Mouse (Mus musculus): ENCODE measurements at regions not wholly inside any gene's neighbourhood (a gene's known extent, or its start where the extent isn't known, plus 50 kb on each side); places are given as distances from the start of the nearest gene placed in this dataset.

- intact Hi-C loops (cut with DNase I): no loop called here
These were observed 148.3 kb upstream of the Nectin1 start for GRCm38 (mm10) chr9:43595461-43595860.

DNA sequence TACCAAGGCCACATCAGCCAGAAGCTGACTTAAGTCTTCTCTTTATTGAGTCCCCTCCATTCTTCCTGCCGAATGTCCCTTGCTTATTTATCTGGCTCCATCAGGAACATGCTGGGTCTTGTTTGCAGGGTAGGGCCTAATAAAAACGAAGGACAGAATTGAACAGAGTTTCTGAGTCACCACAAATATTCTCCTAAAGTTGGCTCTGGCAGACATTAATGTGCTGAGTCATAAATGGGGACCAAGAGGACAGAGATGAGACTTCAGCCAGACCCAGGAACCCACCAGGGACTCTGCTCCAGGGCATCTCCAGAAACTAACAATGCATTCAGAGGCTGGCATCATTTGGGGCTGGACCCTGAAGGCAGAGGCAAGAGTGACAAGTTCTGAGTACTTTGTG lies 143.4 kb upstream of the Nectin1 start:
- intact Hi-C loops (cut with DNase I): no loop called here

GRCm38 (mm10) chr9:43617632-43618031 lies 126.2 kb upstream of the Nectin1 start:
- intact Hi-C loops (cut with DNase I): no loop called here

GRCm38 (mm10) chr9:43627558-43627957 lies 116.2 kb upstream of the Nectin1 start:
- intact Hi-C loops (cut with DNase I): no loop called here

DNA sequence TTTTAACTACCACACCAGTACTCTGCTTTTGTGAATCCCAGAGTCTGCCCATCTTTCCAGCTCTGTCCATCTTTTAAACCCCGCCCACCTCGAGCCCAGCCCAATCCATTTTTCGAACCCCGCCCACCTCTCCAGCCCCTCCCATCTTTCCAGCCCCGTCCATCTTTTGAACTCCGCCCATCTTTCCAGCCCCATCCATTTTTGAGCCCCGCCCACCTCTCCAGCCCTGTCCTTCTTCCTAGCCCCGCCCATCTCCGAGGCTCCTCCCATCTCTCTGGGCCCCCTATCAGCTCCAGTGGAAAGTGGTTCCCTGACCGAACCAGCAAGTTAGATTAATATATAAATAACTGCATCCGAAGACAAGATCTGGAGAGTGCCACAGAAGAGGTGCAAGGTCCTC lies 115.0 kb upstream of the Nectin1 start:
- intact Hi-C loops (cut with DNase I): no loop called here

DNA sequence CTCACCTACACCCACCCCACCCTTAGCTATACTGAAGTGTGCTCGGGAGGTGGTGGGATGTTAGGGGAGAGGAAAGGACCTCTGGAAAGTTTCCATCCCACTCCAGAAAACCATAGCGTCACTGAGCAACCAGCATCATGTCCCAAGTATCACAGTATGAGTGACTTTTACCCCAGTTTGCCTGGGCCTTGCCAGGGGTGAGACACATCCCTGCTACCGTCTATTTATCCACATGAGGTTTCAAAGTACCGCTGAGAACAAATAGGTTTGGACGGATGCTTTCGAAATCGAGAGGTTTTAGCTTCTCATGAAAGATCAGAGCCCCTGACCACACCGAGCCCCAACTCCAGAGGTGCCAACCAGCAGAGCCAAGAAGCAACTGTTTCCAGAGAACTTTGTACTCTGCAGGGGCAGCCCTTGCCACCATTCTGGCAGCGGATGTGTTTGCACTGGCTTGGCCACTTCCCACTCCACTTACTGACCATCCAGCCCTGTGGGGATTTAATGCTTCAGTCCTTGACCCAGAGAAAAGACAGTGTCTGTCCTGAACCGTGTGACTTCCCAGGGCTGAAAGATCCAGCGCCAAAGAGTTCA lies 107.3 kb upstream of the Nectin1 start:
- intact Hi-C loops (cut with DNase I): no loop called here

DNA sequence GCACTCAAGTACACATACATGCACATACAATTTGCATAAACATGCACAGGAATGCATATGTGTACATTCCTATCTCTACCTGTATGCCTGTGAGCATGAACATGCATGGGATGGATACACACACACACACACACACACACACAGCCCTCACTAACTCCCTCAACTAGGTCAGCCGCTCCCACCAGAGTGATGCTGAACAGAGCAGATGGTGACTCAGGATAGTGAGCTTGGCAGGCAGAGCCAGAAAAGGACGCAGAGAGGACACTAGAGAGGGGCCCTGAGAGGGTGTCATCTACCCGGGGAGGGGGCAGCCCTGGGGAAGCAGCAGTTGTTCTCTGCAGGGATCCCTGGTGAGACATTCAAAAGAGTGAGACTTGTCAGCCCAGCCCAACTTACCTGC lies 85.6 kb upstream of the Nectin1 start:
- intact Hi-C loops (cut with DNase I): no loop called here

GRCm38 (mm10) chr9:43659237-43659636 lies 84.5 kb upstream of the Nectin1 start:
- intact Hi-C loops (cut with DNase I): no loop called here

GRCm38 (mm10) chr9:43660151-43660550 lies 83.6 kb upstream of the Nectin1 start:
- intact Hi-C loops (cut with DNase I): no loop called here

DNA sequence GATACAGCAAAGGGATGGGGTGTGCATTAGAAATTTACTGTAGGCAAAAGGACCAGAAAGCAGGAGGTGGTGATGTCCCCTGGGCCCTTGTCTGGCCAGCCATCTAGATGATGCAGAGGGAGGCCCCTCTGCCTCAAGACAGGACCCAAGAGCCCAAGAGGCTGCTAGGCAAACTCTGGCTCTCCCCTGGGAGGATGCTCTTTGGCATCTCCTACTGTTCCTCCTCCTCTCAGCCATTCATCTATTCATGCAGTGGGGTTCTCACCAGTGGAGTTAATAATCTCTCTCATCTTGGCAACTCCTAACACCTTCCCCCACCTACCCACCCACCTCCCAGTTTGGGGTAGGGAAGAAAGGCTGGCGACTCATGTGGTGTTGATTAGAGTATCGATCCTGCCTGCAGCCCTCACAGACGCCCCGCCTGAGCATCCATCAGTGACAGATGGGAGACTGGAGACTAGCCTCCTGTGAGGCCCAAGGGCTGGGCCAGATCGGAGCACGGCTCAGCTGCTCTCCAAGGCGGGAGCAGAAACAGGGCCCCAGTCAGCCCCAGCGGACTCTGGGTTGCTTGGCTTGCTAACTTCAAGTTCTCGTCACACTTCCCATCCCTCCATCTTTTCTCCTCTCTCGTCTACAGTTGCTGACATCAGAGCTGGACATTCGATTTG lies 82.8 kb upstream of the Nectin1 start:
- intact Hi-C loops (cut with DNase I): no loop called here

DNA sequence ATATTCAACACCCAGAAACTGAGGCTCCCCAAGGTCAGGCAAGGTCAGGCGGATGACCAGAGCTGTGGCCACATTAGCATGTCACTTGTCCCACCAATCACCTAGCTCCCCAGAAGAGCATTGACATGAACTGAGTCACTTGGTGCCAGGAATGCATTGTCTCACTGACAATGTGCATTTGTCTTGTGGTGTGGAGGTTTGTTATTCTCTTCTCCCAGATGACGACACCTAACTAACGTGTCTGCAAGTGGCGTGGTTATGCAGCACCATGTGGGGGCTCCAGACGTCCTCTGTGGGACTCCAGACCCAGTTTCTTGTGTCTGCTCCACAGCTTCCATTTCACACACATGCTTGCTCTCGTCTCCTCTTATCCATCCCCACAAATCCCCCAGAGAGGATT lies 82.1 kb upstream of the Nectin1 start:
- intact Hi-C loops (cut with DNase I): no loop called here

- intact Hi-C loops (cut with DNase I): no loop called here
These were observed 76.4 kb upstream of the Nectin1 start for GRCm38 (mm10) chr9:43667386-43667785.

- intact Hi-C loops (cut with DNase I): no loop called here
These were observed 75.8 kb upstream of the Nectin1 start for GRCm38 (mm10) chr9:43667974-43668373.

DNA sequence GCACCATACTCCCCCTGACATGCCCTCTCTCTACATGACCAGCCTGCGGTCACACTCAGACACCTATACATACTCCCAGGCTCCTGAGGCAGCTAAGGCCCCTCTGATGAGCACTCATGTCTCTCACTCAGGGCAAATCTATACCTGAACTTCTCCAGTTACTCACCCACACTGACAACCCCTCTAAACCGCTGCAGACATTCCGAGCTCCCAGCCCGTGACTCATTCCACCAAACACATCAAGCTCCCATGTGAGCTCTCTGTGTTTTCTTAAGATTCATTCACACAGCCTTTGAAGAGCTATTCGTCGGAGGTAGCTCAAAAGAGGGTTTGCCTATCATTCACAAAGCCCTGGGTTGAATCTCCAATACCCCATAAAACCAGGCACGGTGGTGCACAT lies 75.1 kb upstream of the Nectin1 start:
- intact Hi-C loops (cut with DNase I): no loop called here

DNA sequence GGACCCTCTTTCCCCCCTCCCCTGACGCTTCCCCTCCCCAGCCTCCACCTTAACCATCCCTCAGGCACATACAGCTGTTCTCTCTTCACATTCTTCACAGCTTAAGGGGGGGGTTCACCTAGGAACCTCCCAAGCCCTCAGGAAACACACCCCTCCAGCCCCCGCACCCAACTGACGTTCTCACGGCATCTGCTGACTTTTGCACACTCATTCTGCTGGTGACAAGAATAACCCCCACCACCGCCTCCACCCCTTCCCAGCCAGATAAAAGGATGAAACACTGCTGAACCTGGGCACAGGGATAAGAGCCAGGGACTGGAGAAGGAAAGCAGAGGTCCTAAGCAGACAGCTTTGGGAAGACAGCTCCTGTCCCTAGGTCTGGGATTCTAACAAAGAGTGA lies 73.2 kb upstream of the Nectin1 start:
- intact Hi-C loops (cut with DNase I): no loop called here

- intact Hi-C loops (cut with DNase I): no loop called here
These were observed 70.6 kb upstream of the Nectin1 start for GRCm38 (mm10) chr9:43673171-43673680.

DNA sequence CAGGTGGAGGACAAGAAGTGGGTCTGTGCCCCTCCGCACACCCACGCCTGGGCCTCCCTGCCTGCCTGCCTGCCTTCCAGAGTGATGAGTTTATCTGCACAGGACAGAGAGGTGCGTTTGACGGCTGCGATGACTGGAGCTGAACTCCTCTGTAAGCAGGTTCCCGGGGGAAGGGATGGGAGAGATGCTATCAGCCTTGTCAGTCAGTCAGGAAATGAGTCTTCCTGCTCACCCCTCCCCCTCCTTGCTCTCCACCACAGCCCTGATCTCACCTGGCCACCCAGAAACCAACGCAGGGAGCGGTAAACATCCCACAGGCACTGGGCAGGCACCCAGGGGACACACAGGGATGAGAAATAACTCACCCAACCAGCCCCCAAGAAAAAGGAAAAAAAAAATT lies 69.5 kb upstream of the Nectin1 start:
- intact Hi-C loops (cut with DNase I): no loop called here

DNA sequence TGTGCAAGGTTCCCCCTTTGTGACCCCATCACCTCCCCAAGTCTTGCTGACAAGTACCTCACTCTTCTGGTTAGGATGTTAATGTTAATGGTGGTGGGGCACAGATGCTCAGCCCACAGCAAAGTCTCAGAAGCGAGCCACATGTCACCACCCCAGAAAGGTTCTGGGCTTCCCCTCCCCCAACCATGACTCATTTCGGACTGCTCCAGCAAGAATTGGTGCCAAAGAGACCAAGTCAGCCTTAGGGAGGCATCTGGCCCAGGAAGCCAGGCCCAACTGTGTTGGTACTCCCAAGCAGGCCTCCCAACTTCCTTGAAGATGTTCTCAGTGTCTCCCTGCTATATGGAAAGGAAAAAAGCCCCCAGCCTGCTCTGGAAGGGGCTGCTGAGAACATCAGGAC lies 67.8 kb upstream of the Nectin1 start:
- intact Hi-C loops (cut with DNase I): no loop called here

GRCm38 (mm10) chr9:43679331-43679730 lies 64.5 kb upstream of the Nectin1 start:
- intact Hi-C loops (cut with DNase I): no loop called here

- intact Hi-C loops (cut with DNase I): no loop called here
These were observed 62.5 kb upstream of the Nectin1 start for GRCm38 (mm10) chr9:43681317-43681716.

GRCm38 (mm10) chr9:43682102-43682501 lies 61.7 kb upstream of the Nectin1 start:
- intact Hi-C loops (cut with DNase I): no loop called here

DNA sequence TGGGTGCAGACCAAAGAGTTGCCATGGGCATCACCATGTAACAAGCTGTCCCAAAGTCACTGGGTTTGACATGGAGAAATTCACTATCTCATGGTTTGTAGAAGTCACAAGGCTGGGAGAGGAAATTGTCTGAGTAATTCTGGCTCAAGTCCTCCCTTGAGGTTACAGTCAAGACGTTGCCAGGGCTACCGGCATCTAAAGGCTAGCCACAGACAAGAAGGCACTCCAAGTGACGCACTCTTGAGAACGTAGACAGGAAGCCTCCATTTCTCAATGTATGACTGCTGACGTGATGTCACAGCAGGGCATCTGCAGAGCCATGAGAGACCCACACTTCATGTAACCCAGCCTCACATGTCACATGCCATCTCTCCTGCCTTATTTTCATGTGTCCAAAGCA lies 59.2 kb upstream of the Nectin1 start:
- intact Hi-C loops (cut with DNase I): no loop called here

GRCm38 (mm10) chr9:43692015-43692414 lies 51.8 kb upstream of the Nectin1 start:
- intact Hi-C loops (cut with DNase I): no loop called here
